Mouse (Mus musculus): ENCODE measurements around the gene Ppm1a.

DNA sequence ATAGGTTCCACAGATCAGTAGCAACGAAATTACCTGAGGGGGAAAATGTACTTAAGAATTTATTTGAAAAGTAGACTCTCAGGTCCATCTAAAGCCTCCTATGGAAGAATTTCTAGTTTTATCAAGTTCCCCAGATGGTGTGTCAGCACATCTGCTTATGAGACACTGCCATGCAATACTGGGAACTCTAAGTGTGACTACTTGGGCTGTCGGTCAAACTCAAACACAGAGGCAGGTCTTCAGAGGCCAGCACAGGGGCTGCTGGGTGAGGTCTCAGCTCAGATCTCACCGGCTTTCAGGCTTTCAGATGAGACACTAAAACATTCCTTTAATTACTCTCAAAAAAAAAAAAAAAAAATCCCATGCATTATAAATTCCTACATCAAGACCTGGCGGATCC, 86.3 kb downstream of the Ppm1a start:
- TF ChIP-seq CTCF (IDR thresholded peaks at IDR 0.05; ENCODE audit: borderline replicate concordance, extremely low read depth, insufficient read depth, insufficient read length) (no peak), POLR2A (IDR thresholded peaks at IDR 0.05; ENCODE audit: borderline replicate concordance, extremely low read depth, insufficient read depth, insufficient read length, poor library complexity, severe bottlenecking) (no peak)
